Mouse (Mus musculus) left cerebral cortex, adult 2 months (tissue): ENCODE data around the gene Fgf12. TPM values are rescaled to one million over a fixed set of nuclear protein-coding genes. Genes with fewer than 3 reads are reported as not detected.
A peak's percentile ranks its signal among the peaks of the same experiment; 100 is the strongest.

ENCODE experiments used
- DNase-seq, 2 experiments: peaks; one replicate each; pipeline ENCODE4 v3.0.0; 2021 to 2022; ENCODE audit warnings: low spot score in 2 of 2, mixed read lengths in 1 of 2; ENCODE audit errors: extremely low spot score in 1 of 2
- H3K27ac ChIP-seq: fragments of 200-600 bp; 2 replicates; pipeline ENCODE4 v1.8.1; 2022
- H3K4me3 ChIP-seq: fragments of 200-600 bp; 2 replicates; pipeline ENCODE4 v1.8.1; 2022
- CTCF ChIP-seq: fragments of 200-600 bp; IDR thresholded peaks from 2 replicates; pipeline ENCODE4 v1.8.1; 2022; ENCODE audit warnings: antibody characterized with exemption, mild to moderate bottlenecking, moderate library complexity
- intact Hi-C: fragments of 180-260 bp; cut with DNase I; formaldehyde crosslinking; loops from one replicate; pipeline ENCODE4 v1.15.1; 2025
- total RNA-seq, 2 experiments: library from RNA; stranded (reverse); gene quantifications; 2 replicates each; pipeline ENCODE4 v1.2.3; 2021

Gene Fgf12
- total RNA-seq, 2 experiments from 2014 or later = 300 to 315 TPM

GRCm38 (mm10) chr16:28389114-28389513 lies 363.8 kb downstream of the Fgf12 start:
- intact Hi-C loops = no loop called here
- DNase-seq = no peak
- H3K27ac ChIP-seq = no peak overlapping the region
- H3K4me3 ChIP-seq = no peak overlapping the region
- TF ChIP-seq CTCF = no peak

DNA sequence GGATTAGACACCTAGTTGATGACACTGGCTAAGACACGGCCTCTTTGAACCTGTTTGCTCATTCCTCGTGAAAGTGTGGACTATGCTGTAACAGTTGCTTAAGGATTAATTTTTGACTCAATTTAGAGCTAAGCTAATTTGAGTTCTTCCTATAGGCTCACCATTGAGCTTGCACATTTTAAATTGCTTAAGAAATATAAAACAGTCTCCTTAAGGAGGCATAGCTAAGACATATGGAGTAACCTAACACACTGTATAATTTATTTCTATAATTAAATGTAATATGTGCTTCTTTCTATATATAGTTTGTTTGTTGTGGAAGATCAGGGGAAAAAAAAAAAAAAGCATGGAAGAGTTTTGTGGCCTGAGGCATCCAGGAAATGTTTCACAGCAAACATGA lies 378.1 kb downstream of the Fgf12 start:
- no peak for DNase-seq
- Histone ChIP-seq H3K4me3 (no peak overlapping the region), H3K27ac (no peak overlapping the region)
- intact Hi-C loops = no loop called here
- TF ChIP-seq CTCF = no peak

- Histone ChIP-seq H3K4me3 (no peak overlapping the region), H3K27ac (no peak overlapping the region)
- no peak for TF ChIP-seq CTCF
- intact Hi-C loops = no loop called here
- no peak for DNase-seq
Measured at GRCm38 (mm10) chr16:28373311-28373710, 379.6 kb downstream of the Fgf12 start.

DNA sequence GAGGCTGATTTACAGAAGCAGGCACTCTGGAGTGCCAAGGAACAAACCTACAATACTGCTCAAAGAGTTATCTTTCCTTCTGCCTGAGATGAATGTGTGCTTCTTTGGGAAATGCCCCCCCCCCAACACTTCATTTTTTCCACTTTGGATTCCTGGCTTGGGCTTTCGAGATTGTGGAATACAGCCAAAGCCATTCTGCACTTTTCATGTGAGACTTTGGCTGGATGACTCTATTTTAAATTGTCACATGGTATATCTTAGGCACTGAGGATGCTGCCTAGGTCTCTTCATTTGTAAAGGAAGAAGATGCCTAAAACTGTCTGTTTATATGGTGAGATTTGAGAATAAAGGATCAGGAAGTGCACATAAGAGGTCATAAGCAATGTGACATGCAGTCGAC lies 402.2 kb downstream of the Fgf12 start:
- DNase-seq = no peak
- intact Hi-C loops = no loop called here
- H3K4me3 ChIP-seq = no peak overlapping the region
- H3K27ac ChIP-seq = 0 out of 2 replicates have a peak overlapping the region, but pooled peaks have one; percentile 19
- no peak for TF ChIP-seq CTCF

DNA sequence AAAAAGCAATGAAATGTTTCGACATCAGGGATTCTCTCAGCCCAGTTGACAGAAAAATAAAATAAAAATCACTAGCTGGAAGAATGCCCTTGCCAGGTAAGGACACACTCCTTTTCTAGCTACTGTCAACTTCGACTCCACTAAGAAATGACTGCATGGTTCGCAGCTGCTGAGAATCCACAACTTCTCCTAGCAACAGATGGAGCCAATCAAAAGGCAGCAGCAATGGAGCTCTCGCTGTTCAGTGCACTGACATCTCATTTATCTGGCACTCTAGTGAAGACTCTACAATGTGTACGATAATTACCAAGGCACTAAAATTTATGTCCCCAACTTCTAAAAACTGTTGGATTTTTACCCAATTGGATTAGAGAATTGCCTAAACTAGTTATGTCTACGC lies 407.5 kb downstream of the Fgf12 start:
- intact Hi-C loops = no loop called here
- no peak overlapping the region for H3K27ac ChIP-seq
- TF ChIP-seq CTCF = no peak
- no peak overlapping the region for H3K4me3 ChIP-seq
- no peak for DNase-seq

GRCm38 (mm10) chr16:28337930-28338329 lies 414.9 kb downstream of the Fgf12 start:
- DNase-seq = no peak
- Histone ChIP-seq H3K27ac (no peak overlapping the region), H3K4me3 (no peak overlapping the region)
- intact Hi-C loops = loop anchor here (5.0 kb wide), 1 partner anchor 154 kb away; no protein-coding TSS in a partner anchor
- peak; percentile 22 for TF ChIP-seq CTCF

- Histone ChIP-seq H3K27ac (peak overlapping the region; percentile 45; the same call in 1 of the 2 replicates), H3K4me3 (no peak overlapping the region)
- TF ChIP-seq CTCF = no peak
- DNase-seq = no peak
- intact Hi-C loops = loop anchor here (5.0 kb wide), 1 partner anchor 156 kb away; no protein-coding TSS in a partner anchor
Measured at GRCm38 (mm10) chr16:28336700-28337099, 416.2 kb downstream of the Fgf12 start.

DNA sequence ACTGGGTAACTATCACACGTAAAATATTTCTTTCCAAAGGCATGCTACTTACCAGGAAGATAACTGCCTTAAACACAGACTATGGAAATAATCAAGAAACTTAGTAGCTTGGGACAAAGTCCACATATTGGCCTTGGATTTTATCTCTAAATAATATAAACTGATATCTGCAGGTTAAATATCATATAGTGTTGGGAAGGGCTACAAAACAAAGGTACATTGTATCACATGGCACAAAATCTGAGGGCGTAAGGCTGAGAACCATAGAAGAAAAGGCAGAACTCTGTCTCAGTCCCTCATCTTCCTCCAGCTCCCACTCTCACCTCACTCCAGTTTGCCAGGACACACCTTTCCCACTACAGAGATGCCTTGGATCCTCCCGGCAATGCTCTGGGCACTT lies 417.8 kb downstream of the Fgf12 start:
- Histone ChIP-seq H3K4me3 (no peak overlapping the region), H3K27ac (no peak overlapping the region)
- no peak for TF ChIP-seq CTCF
- intact Hi-C loops = loop anchor here (5.0 kb wide), 1 partner anchor 157 kb away; no protein-coding TSS in a partner anchor
- no peak for DNase-seq

DNA sequence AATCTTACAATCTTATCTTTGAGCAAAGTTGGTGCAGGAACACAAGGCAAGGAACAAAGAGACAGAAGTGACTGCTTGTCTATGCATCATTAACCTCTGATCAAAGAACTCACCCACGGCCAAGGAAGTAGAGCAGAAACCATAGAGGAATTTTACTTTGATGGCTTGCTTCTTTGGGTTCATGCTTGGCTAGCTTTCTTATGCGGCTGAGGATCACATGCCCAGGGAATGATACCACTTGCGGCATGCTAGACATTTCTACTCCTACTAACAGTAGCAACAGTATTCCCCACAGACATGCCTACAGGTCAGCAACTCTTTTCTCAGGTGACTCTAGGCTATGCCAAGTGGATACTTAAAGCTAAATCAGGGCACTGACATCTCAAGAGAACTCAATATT lies 429.3 kb downstream of the Fgf12 start:
- Histone ChIP-seq H3K4me3 (no peak overlapping the region), H3K27ac (no peak overlapping the region)
- intact Hi-C loops = no loop called here
- no peak for TF ChIP-seq CTCF
- no peak for DNase-seq

DNA sequence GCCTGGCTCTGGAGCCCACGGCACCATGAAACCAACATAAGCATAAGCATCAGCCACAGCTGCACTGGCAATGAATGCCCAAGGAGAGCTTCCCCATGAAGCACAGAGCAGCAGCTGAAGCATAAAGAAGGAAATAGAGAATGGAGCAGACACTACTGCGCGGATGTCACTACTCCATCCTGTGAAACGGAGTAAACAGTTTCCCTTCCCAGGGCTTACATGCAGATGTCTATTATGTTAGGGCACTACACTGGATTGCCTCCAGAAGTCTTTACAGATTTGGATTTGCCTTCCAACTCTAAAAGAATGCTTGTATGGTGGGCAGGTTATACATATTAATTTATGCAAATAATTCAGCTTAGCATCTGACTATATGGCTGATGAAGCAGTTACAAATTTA lies 441.2 kb downstream of the Fgf12 start:
- Histone ChIP-seq H3K27ac (no peak overlapping the region), H3K4me3 (no peak overlapping the region)
- no peak for DNase-seq
- intact Hi-C loops = no loop called here
- no peak for TF ChIP-seq CTCF

GRCm38 (mm10) chr16:28303889-28304288 lies 449.0 kb downstream of the Fgf12 start:
- intact Hi-C loops = no loop called here
- Histone ChIP-seq H3K4me3 (no peak overlapping the region), H3K27ac (no peak overlapping the region)
- DNase-seq = no peak
- no peak for TF ChIP-seq CTCF

- no peak for DNase-seq
- TF ChIP-seq CTCF = no peak
- Histone ChIP-seq H3K4me3 (no peak overlapping the region), H3K27ac (no peak overlapping the region)
- intact Hi-C loops = no loop called here
Measured at GRCm38 (mm10) chr16:28289689-28290330, 463.1 kb downstream of the Fgf12 start.

DNA sequence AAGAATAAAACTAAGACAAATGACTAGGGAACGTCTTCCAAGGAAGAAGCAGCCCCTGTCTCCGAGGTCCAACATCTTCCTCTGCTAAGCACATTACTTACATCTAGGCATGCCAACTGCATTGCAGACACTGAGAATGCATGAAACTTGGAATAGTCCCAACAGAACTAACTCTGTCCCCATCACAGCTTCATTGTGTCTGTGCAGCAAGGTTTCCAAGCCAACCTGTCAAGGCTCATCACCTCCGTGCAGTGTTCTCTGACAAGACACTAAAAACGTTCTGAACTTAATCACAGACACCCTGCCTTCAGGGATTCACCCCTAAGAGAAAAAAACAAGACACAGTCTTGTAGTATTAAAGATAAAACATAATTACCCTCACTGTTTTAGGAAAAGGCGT lies 495.0 kb downstream of the Fgf12 start:
- Histone ChIP-seq H3K27ac (no peak overlapping the region), H3K4me3 (no peak overlapping the region)
- no peak for TF ChIP-seq CTCF
- intact Hi-C loops = no loop called here
- DNase-seq = no peak
